Mouse (Mus musculus) urinary bladder, adult 2 months (tissue): Measurements from ENCODE around the gene Hhipl1. TPM values are rescaled to one million over a fixed set of nuclear protein-coding genes. Genes with fewer than 3 reads are reported as not detected.

Experiments
- DNase-seq: peaks from one replicate; pipeline ENCODE4 v3.0.0; 2022; ENCODE audit warnings: low spot score
- polyA plus RNA-seq: library from polyadenylated mRNA; depleted of rRNA; stranded (reverse); fragments of >200 nt; gene quantifications from 2 replicates; pipeline ENCODE4 v1.2.3, GENCODE M21; 2012

The Hhipl1 gene
- polyA plus RNA-seq, 1 experiment = 2.9 TPM

DNA sequence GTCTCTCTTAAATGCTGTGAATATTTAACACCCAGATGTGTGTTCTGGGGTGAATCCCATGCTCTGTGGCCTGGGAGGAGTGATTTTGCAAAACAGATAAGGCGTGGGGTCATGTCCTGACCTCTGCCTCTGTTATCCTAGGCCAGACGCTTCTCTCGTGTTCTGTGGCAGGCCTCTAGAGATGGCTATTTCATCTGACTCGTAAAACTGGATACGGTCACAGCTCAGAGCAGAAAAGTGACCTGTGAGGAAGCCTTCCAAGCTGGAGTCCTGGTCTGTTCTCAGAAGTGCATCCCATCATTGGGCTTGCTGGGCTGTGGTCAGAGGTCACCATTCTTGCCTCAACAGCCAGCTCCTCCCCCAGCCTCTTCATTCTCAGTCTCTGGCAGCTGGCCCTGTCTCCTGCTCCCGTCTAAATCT, 6.4 kb downstream of the Hhipl1 start:
- no peak for DNase-seq

DNA sequence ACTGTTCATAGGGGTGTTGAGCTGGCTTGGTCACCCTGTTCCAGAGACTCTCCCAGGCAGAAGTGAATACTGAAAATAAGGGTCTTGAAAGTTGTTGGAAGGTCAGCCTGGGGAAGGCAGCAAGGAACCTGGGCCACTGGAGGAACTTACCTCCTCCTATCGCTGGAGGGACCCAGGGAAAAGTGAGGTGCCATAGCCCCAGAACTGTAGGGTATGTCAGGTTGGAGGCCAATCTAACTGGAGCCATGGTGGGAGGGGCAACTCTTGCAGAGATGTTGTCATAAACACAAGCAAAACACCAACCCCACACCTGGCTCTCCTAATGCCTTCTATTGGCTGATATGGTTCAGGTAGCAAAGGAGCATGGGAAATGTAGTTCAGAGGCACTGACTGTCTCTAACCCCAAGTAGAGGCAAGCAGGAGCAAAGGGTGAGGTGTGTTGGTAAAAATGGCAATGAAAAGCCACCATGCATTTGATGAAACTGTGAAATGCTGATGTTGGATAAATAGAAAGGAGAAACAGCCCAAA, 7.2 kb downstream of the Hhipl1 start:
- no peak for DNase-seq

DNA sequence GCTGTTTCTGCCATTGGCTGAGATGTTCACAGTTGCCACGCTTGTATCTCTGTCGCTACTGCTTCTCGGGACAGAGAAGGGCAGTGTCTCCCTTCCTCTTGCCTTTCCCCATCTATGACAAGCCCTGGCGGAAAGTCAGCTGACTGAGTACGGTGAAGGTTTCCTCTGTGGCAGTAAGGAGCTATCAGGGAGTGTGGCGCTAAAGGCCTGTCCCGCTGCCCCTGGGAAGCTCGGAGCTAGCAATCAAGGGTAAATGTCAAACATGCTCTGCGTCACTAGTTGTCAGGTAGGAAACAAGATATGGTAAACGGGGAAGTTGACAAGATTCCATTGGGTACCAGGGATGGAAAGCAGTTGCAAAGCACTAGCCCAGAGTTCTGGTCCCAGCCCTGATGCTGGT, 9.7 kb downstream of the Hhipl1 start:
- no peak for DNase-seq

DNA sequence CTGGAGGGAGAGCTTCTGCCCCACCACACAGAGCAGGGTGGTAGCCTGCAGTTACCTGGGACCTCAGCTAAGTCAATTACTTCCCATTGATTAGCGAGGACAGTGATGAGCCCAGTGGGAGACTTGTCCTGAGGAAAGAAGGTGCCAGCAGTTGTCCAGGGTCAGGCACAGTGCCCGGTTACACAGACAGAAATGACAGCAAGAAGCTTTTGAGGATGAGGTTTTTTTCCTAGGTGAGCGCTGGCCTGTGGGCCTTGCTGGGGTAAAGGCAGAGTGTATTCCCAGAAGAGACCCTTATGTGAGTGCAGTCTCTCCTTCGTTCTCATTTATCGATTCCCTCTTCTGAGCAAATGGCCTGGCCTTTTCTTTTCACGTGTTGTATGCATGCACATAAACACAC, 10.6 kb downstream of the Hhipl1 start:
- no peak for DNase-seq

DNA sequence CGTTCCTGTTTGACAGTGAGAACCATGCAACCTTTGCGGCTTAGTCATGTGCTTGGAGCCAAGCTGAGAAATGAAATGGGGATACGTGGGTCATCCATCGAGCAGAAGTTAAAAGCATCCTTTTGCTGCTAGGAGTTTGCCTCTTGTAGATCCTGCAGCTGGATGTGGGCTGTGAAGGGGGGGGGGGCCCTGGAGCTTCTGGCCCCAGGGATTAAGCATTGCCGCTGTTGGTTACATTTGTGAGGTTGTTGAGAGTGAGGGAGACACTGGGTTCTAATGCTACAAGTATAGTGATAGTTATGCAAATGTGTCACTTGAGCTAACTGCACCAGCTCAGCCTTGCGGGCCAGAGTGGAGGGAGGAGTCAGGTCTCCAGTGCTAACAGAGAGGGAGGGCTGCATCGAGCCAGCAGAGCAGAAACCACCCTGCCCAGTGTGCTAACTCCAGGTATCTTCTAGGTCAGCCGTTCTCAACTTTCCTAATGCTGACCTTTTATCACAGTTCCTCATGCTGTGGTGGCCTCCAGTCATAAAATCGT, 11.2 kb downstream of the Hhipl1 start:
- DNase-seq = no peak

DNA sequence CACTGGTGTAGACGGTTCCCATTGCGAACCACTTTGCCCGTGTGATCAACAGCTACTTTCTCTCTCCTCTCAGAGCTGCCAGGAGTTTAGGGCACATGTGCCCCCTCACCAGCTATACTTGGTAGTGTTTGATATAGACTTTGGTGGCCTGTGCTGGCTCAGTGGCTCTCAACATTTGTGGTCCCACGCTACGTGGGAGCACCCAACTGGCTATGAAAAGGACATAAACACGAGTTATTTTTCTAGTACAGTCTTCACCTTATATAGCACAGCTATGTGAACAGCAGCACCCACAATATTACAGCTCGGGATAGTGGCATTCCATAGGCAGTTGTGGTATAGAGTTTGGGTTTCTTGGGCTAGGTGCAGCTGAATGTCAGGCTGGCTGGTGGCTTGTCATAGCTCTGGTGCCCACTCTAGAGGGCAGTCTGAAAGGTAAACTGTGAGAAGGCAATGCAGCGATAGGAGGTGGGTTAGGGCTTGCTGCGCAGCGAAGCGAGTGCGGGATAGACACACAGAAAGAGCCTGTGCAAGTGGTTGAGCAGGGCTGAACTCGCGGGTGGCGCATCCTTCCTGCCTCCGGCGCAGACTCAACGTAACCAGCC, 11.9 kb downstream of the Hhipl1 start:
- DNase-seq = no peak

DNA sequence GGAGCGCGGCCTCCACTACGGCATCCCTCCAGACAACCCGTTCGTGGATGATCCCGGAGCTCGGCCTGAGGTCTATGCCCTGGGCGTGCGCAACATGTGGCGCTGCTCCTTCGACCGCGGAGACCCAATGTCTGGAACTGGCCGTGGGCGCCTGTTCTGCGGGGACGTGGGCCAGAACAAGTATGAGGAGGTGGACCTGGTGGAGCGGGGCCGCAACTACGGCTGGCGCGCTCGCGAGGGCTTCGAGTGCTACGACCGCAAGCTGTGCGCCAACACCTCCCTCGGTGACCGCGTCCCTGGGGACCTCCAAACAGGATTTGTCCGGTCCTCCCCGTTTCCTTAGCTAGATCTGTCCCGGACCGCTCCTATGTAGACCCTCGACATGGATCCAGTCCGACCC, 12.4 kb downstream of the Hhipl1 start:
- no peak for DNase-seq

DNA sequence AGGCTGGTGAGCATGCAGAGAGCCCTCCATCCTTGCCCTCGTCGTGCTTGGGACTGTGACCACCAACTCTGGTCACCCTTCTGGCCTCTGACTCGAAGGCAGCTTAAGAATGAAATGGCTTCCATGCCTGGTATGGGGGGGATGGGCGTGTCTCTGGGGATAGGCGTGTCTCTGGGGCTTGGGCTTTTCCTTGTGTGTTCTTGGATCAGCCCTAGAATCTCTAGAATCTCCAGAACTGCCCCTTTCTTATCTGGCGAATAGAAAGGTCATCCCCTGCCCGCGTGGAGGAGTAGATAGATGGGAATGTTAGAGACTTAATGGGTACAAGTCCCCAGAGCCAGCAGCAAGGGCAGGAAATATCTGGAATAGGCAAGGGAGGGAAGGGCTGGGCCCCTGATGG, 14.0 kb downstream of the Hhipl1 start:
- DNase-seq = no peak

DNA sequence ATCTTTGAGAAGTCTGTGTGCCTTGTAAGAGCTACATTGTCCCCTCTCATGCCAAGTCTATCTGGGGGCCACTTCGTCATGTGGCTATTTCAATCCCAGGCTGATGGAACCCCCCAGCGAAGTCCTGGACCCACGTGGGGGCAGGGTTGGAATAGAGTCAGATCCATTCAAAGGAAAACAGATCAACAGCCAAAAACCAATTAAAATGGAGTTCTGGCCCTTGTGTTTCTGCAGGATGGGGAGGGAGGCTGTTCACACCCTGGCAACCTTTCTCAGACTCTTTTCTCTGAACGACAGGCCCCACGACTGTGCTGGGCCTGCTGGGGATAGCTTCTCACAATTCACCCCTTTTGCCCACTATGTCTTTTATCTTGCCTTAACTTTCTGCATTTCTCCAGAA, 20.3 kb downstream of the Hhipl1 start:
- DNase-seq = no peak

DNA sequence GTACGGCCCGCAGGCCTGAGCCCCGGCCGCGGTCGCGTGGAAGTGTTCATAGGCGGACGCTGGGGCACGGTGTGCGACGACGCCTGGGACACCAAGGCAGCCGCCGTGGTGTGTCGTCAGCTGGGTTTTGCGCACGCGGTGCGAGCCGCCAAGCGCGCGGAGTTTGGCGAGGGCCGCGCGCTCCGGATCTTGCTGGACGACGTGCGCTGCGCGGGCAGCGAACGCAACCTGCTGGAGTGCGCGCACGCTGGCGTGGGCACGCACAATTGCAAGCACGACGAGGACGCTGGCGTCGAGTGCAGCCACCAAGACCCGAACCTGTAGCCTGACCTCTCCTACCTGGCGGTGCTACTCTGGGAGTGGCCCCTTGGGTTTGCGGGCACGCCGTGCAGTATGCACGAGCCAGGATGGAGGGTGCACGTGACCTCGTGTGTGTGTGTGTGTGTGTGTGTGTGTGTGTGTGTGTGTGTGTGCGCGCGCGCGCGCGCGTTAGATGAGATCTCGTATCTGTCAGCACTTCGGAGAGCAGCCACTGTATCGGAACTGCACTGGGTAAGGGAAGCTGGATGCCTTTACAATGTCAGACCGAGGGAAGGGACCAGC, 21.9 kb downstream of the Hhipl1 start:
- DNase-seq = no peak

DNA sequence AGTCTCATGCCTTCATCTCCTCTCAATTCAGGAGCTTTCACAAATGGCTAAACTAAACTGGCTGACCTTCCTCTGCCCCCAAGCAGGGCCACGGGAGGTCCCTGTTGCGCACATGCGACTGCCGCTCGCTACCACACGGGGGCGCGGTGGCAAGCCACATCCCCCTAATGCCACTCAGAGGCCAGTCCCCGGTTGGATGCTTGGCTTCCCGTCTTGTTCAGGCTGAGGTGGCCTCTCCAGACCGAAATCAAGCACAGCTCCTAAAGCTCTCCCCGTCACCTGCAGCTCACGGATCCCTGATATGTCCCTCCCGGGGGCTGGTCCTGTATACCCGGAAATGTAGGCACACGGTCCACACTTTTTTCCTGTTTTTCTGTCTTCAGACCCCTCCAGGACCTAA, 27.0 kb downstream of the Hhipl1 start:
- peak; percentile 74 for DNase-seq

DNA sequence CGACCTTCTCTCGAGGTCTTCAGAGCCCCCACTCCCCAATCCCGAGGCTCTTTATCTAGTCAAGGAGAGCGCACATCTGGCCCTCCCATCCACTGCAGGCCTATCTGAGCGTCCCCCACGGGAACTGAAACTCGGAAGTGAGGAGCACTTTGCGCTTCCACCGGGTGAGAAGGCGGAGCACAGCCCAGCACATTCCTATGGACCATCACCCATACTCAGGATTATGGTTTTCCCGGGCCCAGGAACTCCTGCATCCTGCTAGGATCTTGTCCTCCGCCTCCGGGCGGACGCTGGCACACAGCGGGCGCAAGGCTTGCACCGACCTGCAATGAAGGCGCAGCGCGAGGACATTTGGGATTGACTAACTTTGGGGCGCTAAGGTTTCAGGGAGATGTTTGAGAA, 27.4 kb downstream of the Hhipl1 start:
- DNase-seq = no peak

DNA sequence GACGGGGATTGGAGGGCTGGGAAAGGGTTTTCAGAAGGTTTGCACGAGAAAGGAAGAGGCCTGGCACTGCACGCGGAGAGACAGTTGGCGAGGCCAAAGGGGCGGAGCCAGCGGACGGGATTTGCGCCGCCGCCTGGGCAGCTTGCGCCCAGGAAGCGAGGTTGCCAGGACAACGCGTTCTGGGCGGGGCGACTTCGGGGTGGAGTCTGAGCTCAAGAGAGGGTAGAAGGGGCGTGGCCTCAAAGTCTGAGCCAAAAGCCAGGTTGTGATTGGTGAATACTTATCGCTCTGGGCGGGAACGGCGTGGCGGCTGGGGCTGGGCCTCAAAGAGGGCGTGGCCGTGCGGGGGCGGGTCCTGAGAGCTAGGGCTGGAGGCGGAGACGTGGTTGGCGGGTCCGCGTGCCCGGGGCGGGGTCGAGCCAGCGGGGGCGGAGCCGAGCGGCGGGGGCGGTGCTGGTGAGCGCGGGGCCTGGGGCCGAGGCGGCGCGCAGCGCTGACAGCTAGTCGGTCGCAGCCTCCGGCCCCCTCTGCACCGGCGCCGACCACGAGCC, 27.9 kb downstream of the Hhipl1 start, which contains the start of gene Cyp46a1:
Gene Cyp46a1 (plus strand): TSS at position 487 of the 551 bp plus-strand sequence.
- DNase-seq = peak; percentile 97

DNA sequence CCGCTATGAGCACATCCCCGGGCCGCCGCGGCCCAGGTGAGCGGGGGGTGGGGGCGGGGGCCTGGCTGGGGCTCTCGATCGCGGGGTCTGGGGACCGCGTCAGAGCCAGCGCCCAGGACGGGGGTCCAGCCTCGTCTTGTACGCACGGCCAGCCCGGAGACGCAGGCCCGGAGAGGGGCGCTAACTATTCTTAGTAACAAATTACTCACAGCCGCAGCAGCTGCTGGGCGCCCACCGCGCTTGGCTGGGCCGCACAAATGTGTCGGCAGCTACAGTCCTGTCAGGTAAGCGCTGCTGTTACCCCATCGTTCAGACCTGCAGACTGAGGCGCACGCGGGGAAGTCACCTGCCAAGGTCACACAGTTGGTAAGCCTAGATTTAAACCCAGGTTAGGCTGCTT, 28.5 kb downstream of the Hhipl1 start:
- no peak for DNase-seq

DNA sequence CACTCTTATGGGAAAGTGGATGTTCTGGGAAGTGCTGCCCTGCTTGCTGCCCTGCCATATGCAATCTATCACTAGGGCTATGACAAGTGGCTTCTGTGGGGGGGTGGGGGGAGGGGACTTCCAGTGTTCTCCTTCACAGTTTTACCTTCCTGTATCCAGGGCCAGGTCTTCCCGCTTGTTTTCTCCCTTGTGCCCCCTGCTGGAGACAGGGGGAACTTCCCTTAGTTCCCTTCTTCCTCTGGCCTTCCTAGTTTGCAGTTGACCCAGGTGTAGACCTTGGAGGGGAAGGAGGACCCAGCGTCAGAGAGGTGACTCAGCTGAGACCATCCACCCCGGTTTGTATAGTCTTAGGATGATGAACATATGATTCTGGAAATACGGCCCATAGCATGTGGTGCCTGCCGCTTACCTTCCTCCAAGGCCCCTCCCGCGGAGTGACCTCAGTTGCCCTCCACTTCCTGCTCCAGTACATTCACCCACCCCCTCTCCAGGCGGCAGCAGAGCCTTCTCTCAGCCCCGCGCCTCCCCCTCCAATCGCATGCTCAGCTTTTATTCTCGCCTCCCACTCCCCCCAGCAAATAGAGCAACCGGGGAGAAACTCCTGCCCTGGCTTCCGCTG, 32.6 kb downstream of the Hhipl1 start:
- DNase-seq = no peak

DNA sequence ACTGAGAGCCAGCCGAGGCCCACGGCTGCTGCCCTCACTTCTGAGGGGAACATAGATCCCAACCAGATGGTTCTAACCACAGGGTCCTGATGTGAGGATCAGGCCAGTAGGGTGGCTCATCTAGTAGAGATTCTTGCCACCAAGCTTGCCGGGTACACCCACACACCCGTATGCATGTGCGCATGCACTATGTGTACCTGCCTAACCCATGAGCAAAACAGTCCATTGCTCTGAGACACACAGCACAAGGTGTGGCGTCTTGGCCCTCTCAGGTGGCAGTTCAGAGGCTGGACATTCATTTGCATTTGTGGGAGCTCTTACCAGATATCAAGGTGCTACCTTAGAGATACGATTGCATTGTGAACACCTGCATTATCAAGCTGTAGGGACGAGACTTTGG, 42.1 kb downstream of the Hhipl1 start:
- DNase-seq = no peak

DNA sequence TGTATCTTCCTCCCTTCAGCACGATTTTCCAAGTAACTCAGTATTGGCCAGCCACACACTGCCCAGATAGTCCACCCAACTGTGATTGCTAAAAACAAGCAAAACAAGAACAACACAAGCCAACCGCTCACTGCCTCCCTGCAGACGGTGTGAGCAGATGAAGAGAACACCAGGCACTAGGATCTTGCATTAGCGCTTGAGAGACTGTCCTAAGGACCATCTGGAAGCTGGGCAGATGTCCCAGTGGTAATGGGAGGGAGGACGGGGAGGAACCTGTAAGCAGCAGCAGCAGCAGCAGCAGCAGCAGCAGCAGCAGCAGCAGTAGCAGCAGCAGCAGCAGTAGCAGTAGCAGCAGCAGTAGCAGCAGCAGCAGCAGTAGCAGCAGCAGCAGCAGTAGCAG, 43.0 kb downstream of the Hhipl1 start:
- DNase-seq = no peak

DNA sequence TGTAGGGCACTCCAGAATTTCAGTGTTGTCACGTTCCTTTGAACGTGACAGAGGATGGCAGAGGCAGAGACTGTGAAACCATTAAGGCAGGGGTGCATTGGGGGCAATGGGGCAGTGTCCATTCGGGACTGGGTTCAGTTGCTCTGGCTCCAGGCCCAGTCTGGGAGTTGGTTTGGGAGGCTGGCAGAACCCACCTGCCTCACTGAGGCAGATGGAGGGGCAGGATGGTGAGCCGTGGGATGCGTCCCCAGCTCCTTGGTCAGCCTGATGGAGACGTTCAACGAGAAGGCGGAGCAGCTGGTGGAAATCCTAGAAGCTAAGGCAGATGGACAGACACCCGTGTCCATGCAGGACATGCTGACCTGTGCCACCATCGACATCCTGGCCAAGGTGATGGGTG, 44.9 kb downstream of the Hhipl1 start:
- no peak for DNase-seq

DNA sequence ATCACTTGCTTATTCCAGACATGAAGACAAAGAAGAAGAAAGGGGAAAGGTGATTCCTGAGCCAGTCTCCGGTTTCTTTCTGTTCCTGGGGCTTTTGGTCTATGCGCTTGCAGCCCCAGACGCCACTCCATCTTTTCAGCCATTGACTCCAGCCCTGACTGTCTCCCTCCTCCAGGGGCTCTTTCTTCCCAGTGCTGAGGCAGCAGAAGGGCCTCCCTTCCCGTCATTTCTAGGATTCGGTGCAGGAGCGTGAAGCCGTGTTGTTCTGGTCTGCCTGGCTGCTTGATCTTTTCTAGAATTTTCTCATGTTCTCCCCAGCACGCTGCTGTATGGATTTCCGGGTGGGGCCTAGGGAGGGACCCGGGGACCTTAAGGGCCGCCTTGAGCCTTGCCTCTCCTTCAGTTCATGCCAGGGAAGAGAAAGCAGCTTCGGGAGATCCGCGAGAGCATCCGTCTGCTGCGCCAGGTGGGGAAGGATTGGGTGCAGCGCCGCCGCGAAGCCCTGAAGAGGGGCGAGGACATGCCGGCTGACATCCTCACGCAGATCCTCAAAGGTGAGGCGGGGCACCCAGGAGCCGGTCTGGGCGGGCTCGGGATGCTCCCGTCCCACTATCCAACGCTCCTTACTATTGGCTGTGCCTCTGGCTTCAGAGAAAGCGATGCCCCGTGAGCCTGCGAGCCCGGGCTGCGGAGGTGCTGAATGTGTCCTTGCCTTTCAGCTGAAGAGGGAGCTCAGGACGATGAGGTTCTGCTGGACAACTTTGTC, 46.5 kb downstream of the Hhipl1 start:
- DNase-seq = no peak

DNA sequence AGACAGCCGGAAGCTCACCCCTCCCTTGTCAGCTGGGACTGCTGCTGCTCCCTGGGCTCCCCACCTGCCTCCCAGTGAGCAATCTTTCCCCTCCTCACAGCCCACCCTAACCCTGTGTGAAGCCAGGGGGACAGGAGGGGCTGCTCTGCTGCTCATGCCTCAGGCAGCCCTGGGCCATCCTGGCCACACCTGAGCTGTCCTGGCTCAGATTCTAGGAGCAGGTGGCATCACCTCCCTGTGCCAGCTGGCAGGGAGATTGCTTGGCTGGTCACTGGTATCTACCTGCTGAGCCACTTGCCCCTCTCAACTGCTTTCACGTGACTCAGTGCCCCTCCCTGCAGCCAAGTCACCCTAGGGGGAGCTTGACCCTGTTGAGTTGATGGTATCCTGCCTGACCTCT, 48.2 kb downstream of the Hhipl1 start:
- no peak for DNase-seq

DNA sequence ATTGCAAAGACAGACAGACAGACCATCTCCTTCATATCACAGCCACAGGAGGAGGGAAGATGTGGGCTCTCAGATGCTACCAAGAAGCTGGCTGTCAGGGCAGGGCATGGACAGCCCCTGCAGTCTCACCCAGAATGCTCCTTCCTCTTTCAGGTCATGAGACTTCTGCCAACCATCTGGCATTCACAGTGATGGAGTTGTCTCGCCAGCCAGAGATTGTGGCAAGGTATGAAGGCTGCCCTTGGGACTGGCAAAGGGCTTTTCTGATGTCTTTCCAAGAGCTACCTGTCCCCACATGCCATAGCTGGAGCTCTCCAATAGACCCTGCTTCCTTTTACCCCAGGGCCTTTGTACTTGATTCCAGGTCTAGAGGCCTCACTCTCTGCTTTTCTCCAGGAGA, 49.2 kb downstream of the Hhipl1 start:
- no peak for DNase-seq

DNA sequence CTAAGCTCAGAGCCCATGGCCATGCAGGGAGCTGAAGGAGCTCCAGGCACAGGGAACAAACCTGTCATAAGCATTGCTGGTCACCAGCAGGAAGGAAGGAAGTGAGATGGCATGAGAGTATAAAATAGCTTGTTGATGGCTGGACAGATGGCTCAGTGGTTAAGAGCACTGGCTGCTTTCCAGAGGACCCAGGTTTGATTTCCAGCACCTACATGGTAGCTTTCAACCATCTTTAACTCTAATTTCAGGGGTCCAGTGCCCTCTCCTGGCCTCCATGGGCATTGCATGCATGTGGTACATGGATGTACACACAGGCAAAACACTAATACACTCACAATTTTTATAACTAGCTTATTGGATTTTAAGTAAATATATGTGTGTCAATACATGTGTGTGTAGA, 49.9 kb downstream of the Hhipl1 start:
- no peak for DNase-seq
